ENCODE assay signal across 19 mouse cellular contexts in genomic region chr7:26686337-26686736, GRCm38 (mm10). TPM values are rescaled to one million over a fixed set of nuclear protein-coding genes. Genes with fewer than 3 reads are reported as not detected.
ATAC-seq lines count a peak whose summit lies in the region.
"Had no signal": no experiment of that assay in that cellular context is flagged by ENCODE, and none has a peak within 500 bp of the region (broad histone marks: within the 10 kb centered on the region; RNA-seq: fewer than 3 reads in every experiment).

Gene Cyp2b23 (minus strand): TSS chr7:26686437.

- ATAC-seq in megakaryocyte, adult 5-6 weeks (ENCODE audit: poor library complexity, severe bottlenecking) = no peak
- ATAC-seq: activated CD4-positive, CD25-positive, alpha-beta regulatory T cell, adult 4 months; CD4-positive, CD25-positive, alpha-beta regulatory T cell, adult 4 months; Patski had no signal

- no peaks in the 10 kb centered on the region for H3K36me3 ChIP-seq in megakaryocyte, embryonic 14.5 days (replicated peaks; ENCODE audit: low read length)
- H3K36me3 ChIP-seq: G1E had no signal

- no peaks in the 10 kb centered on the region for H3K4me1 ChIP-seq in megakaryocyte, embryonic 14.5 days

- H3K9me3 ChIP-seq in megakaryocyte, embryonic 14.5 days = peaks cover 10% of the 10 kb centered on the region; the same call in 1 of the 2 replicates
- H3K9me3 ChIP-seq: G1E had no signal

- peak within 1 kb of the TSS; percentile 8 for H3K4me3 ChIP-seq in megakaryocyte, embryonic 14.5 days (replicated peaks)

- H3K27me3 ChIP-seq in megakaryocyte, embryonic 14.5 days (replicated peaks) = no peaks in the 10 kb centered on the region
- H3K27me3 ChIP-seq: Patski had no signal

RNA-seq across cellular contexts. Expression of gene Cyp2b23, which starts in this region (rescaled TPM):
- polyA plus RNA-seq in megakaryocyte, embryonic 14.5 days (2012; ENCODE audit: insufficient read depth, low replicate concordance) = not detected in 2 replicates
- total RNA-seq in megakaryocyte, adult 5-6 weeks (2015) = not detected in 2 replicates
- total RNA-seq in megakaryocyte, adult 5-6 weeks (2017) = not detected in 2 replicates
- total RNA-seq: adrenal gland, adult 18-20 months; adrenal gland, adult 2 months; adrenal gland, adult 8-10 months; adrenal gland, postnatal 10 days; adrenal gland, postnatal 14 days; adrenal gland, postnatal 25 days; adrenal gland, postnatal 36 days; adrenal gland, postnatal 4 days; CH12.LX; MEL had no signal
- polyA plus RNA-seq: activated CD4-positive, CD25-positive, alpha-beta regulatory T cell, adult 4 months; adrenal gland, adult 2 months; brain, embryonic 14.5 days; C2C12; CD4-positive, CD25-positive, alpha-beta regulatory T cell, adult 4 months; cerebellum, adult 2 months; G1E; Patski had no signal
